ENCODE assay signal across 17 mouse cellular contexts in genomic region chr17:86733644-86734043, GRCm38 (mm10). TPM values are rescaled to one million over a fixed set of nuclear protein-coding genes. Genes with fewer than 3 reads are reported as not detected.
DNase-seq lines count a peak whose midpoint lies in the region; ATAC-seq and TF ChIP-seq lines count a peak whose summit lies in the region.
"Had no signal": no experiment of that assay in that cellular context is flagged by ENCODE, and none has a peak within 500 bp of the region (broad histone marks: within the 10 kb centered on the region; RNA-seq: fewer than 3 reads in every experiment).

No protein-coding gene starts in this region.

- no peak overlapping the region for H3K9ac ChIP-seq in heart, adult 2 months (ENCODE audit: low read depth, low read length)
- H3K9ac ChIP-seq in lung, embryonic 14.5 days: no peak overlapping the region
- H3K9ac ChIP-seq in intestine, embryonic 15.5 days: no peak overlapping the region
- H3K9ac ChIP-seq: forebrain, embryonic 15.5 days; heart, embryonic 13.5 days; hindbrain, embryonic 15.5 days; liver, embryonic 13.5 days; neural tube, embryonic 12.5 days had no signal

- no peak; the same call in 1 of the 2 replicates for ATAC-seq in lung, embryonic 14.5 days (ENCODE audit: insufficient read depth)
- ATAC-seq in intestine, embryonic 15.5 days: no peak
- ATAC-seq: forebrain, embryonic 15.5 days had no signal

- H3K27ac ChIP-seq in heart, adult 2 months: peak overlapping the region; percentile 88
- H3K27ac ChIP-seq in lung, embryonic 14.5 days (ENCODE audit: low read depth): no peak overlapping the region
- H3K27ac ChIP-seq in intestine, embryonic 15.5 days: no peak overlapping the region
- H3K27ac ChIP-seq: forebrain, embryonic 15.5 days; heart, embryonic 13.5 days; hindbrain, embryonic 15.5 days; left cerebral cortex, adult 2 months; liver, embryonic 13.5 days; neural tube, embryonic 12.5 days had no signal

- TF ChIP-seq CTCF in heart, adult 2 months (IDR thresholded peaks at IDR 0.05): no peak
- no peak for TF ChIP-seq CTCF in lung, embryonic 14.5 days (IDR thresholded peaks at IDR 0.05; ENCODE audit: low read depth)

- TF ChIP-seq EP300 in heart, adult 2 months (IDR thresholded peaks at IDR 0.05; ENCODE audit: insufficient read depth, low read depth, low read length): peak; percentile 86

- DNase-seq in heart, adult 2 months: peak in 1 of 2 experiments; percentile 52
- no peak for DNase-seq in heart, postnatal 4 days
- DNase-seq in ovary, adult 18-20 months (ENCODE audit: low spot score): peak; percentile 7
- no peak for DNase-seq in ovary, postnatal 14 days (ENCODE audit: low spot score)
- DNase-seq in lung, embryonic 14.5 days: peak; percentile 15
- no peak for DNase-seq in left cerebral cortex, adult 18-20 months (ENCODE audit: low spot score in 2 of 2)
- DNase-seq: cerebellum, postnatal 14 days; kidney, adult 8-10 months; liver, embryonic 13.5 days; thymus, postnatal 36 days had no signal

- 0 out of 2 replicates have a peak, but pooled peaks have one; percentile 15 for TF ChIP-seq POLR2A in heart, adult 2 months (IDR thresholded peaks at IDR 0.05; ENCODE audit: insufficient read depth, low read depth, low read length)

- no peak overlapping the region for H3K4me3 ChIP-seq in heart, adult 2 months
- H3K4me3 ChIP-seq in lung, embryonic 14.5 days (ENCODE audit: low read depth, low read length): no peak overlapping the region
- H3K4me3 ChIP-seq in intestine, embryonic 15.5 days (replicated peaks): no peak overlapping the region
- H3K4me3 ChIP-seq: forebrain, embryonic 15.5 days; heart, embryonic 13.5 days; hindbrain, embryonic 15.5 days; left cerebral cortex, adult 2 months; liver, embryonic 13.5 days; megakaryocyte, embryonic 14.5 days; neural tube, embryonic 12.5 days had no signal

- H3K4me2 ChIP-seq in lung, embryonic 14.5 days: no peak overlapping the region
- no peak overlapping the region for H3K4me2 ChIP-seq in intestine, embryonic 15.5 days (replicated peaks)
- H3K4me2 ChIP-seq: forebrain, embryonic 15.5 days; heart, embryonic 13.5 days; hindbrain, embryonic 15.5 days; liver, embryonic 13.5 days; neural tube, embryonic 12.5 days had no signal

- no peaks in the 10 kb centered on the region for H3K79me2 ChIP-seq in heart, adult 2 months (replicated peaks; ENCODE audit: control insufficient read depth, insufficient read depth, low read length)

- peaks cover 4% of the 10 kb centered on the region for H3K36me3 ChIP-seq in heart, adult 2 months (ENCODE audit: control insufficient read depth, insufficient read depth, low read length)
- H3K36me3 ChIP-seq in lung, embryonic 14.5 days (ENCODE audit: insufficient read depth): no peaks in the 10 kb centered on the region
- no peaks in the 10 kb centered on the region for H3K36me3 ChIP-seq in intestine, embryonic 15.5 days
- H3K36me3 ChIP-seq: forebrain, embryonic 15.5 days; heart, embryonic 13.5 days; hindbrain, embryonic 15.5 days; liver, embryonic 13.5 days; neural tube, embryonic 12.5 days had no signal

- 56% methylated on average over 4 of the region's 4 CpGs for WGBS in heart, adult 2 months
- 63% methylated on average over 4 of the region's 4 CpGs for WGBS in lung, embryonic 14.5 days
- 70% methylated on average over 4 of the region's 4 CpGs for WGBS in intestine, embryonic 15.5 days

- no peaks in the 10 kb centered on the region for H3K27me3 ChIP-seq in heart, adult 2 months (ENCODE audit: control insufficient read depth, insufficient read depth, low read length)
- H3K27me3 ChIP-seq in lung, embryonic 14.5 days (ENCODE audit: insufficient read depth, low read length): no peaks in the 10 kb centered on the region
- H3K27me3 ChIP-seq in intestine, embryonic 15.5 days (replicated peaks): no peaks in the 10 kb centered on the region
- H3K27me3 ChIP-seq: forebrain, embryonic 15.5 days; heart, embryonic 13.5 days; hindbrain, embryonic 15.5 days; liver, embryonic 13.5 days; neural tube, embryonic 12.5 days had no signal

- intact Hi-C loops in heart, adult 2 months (cut with DNase I): loop anchor here (2.0 to 5.0 kb wide), 3 partner anchors 17 to 141 kb away; no protein-coding TSS in a partner anchor

- H3K4me1 ChIP-seq in heart, adult 2 months (ENCODE audit: control insufficient read depth, insufficient read depth, low read length): peaks cover 15% of the 10 kb centered on the region
- H3K4me1 ChIP-seq in lung, embryonic 14.5 days (ENCODE audit: insufficient read depth): no peaks in the 10 kb centered on the region
- no peaks in the 10 kb centered on the region for H3K4me1 ChIP-seq in intestine, embryonic 15.5 days (replicated peaks)
- H3K4me1 ChIP-seq: forebrain, embryonic 15.5 days had no signal

- H3K9me3 ChIP-seq in lung, embryonic 14.5 days (ENCODE audit: low read depth, low read length): no peaks in the 10 kb centered on the region
- H3K9me3 ChIP-seq in intestine, embryonic 15.5 days: no peaks in the 10 kb centered on the region
- H3K9me3 ChIP-seq: forebrain, embryonic 15.5 days; heart, embryonic 13.5 days; hindbrain, embryonic 15.5 days; liver, embryonic 13.5 days; megakaryocyte, embryonic 14.5 days; neural tube, embryonic 12.5 days had no signal

RNA-seq across cellular contexts. Expression of gene Epas1, which starts 19.9 kb away (rescaled TPM):
- total RNA-seq in heart, adult 2 months (2021): 100 to 1,000 TPM; 244 to 277 TPM
- 115 and 119 TPM in 2 replicates for polyA plus RNA-seq in heart, adult 2 months (2012; rRNA removed)
- total RNA-seq in heart, postnatal 4 days (2021): 100 to 1,000 TPM; 112 to 123 TPM
- polyA plus RNA-seq in lung, embryonic 14.5 days (2014; fragmentation: Nextera tagmentation; extraction: Ambion mirVana): 13.2 and 15.7 TPM in 2 replicates
- 10 to 100 TPM; 80.4 to 85.4 TPM for total RNA-seq in left cerebral cortex, adult 18-20 months (2021)
- polyA plus RNA-seq in intestine, embryonic 15.5 days (2015; fragmentation: Nextera tagmentation; extraction: Ambion mirVana): 3.8 and 4.0 TPM in 2 replicates

Comparison
In these comparisons a context has a peak if more than half of its experiments do, and no peak if none do; other contexts are left out.
1. DNase-seq: peak in ovary, adult 18-20 months (single experiment) and lung, embryonic 14.5 days (single experiment); none in heart, postnatal 4 days (single experiment), ovary, postnatal 14 days (single experiment) and left cerebral cortex, adult 18-20 months (0 of 2).